Mouse (Mus musculus) kidney, postnatal 25 days (tissue): ENCODE measurements at regions not wholly inside any gene's neighbourhood (a gene's known extent, or its start where the extent isn't known, plus 50 kb on each side); places are given as distances from the start of the nearest gene placed in this dataset.

ENCODE experiments used
- DNase-seq, 2 experiments: peaks; one replicate each; pipeline ENCODE4 v3.0.0; 2021; ENCODE audit warnings: mixed read lengths in 2 of 2

DNA sequence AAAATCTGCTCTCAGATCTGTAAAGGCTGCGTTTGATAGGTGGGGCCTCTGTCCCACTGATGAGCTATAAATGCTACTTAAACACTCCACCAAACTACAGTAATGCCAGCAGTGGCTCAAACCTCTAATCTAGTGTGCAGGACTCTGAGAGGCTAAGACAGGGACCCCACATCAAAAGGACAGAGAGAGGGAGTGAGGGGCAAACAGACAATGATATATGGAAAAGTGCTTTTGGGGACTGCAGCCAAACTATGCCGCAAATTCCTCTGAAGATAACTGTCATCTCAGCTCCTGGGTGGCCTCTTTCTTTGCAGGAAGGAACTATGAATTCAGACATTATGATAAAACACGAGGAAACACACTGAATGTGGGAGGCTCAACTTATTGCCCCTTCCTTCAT is 138.9 kb upstream of the Ddit4l start:
- DNase-seq: no peak

DNA sequence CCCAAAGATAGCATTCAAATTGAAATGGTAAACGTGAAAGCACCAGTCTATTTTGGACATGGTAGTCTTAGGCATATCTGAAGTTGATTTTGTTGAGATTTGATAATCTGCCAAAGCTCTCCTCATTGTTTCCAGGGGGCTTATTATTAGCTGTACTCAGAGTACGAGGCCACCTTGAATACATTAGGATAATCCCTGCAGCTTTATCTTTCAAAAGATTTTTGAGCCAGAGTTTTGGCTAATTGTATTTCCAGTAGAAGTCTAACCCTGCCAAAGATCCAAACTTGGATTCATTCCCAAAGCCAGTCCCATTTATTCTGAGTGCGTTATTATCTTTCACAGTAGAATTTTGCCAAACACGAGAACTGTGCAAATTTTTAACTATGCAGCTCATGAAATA is 138.4 kb upstream of the Ddit4l start:
- DNase-seq: no peak

DNA sequence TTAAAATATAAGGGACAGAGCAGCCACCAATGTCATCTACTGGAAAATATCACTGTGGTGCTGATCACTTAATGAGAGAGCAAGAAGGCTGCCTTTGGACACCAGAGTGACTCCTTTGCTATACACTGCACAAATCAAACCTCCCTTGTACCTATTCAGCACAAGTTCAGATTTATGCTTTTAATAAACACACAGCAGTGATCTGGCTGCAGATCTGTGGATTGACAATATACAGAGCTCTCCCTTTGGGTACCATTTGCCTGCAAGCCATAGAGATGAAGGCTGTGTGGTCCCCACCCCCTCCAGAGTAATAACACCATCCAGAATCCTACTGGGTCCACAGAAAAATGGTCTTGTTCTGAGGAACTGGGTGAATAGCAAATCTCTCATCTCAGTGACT is 131.8 kb upstream of the Ddit4l start:
- DNase-seq: no peak

DNA sequence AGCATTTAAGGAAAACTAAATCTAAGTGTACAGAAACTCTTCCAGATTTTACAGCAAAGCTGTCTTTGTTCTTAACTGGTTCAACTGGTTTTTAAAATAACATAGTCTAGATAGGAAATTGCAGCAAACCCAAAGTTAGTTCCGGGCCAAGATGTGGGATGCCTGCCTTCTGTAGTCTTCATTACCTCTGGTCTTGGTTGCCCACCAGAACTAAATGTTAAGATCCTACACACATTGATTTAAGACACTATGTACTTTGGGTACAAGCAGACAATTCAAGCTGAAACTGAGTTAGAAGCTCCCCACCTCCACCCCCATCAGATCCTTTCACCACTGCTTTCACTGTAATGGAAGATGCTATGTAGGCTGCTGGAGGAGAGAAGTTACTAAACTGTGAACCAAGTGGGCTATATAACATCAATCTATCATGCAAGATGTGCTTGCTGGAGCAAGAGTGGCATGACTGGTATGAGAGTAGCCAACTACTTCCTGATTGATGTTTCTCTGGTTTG is 129.8 kb upstream of the Ddit4l start:
- no peak for DNase-seq

DNA sequence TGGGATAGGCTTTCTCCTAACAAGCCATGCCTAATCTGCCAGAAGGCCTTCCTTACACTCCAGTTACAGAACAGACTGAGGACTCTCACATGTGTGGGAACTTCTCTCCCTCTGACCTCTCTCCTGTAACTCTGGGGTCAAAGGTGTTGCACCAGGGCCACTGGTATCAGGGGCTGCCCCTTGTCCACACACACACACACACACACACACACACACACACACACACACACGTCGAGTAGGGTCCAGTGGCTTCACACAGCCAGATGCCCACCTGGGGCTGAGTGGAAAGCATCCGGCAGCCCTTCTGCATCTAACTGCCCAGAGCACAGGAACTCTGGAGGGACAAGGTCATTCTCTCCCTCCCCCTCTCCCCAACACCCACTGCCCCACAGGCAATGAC is 123.1 kb upstream of the Ddit4l start:
- no peak for DNase-seq

DNA sequence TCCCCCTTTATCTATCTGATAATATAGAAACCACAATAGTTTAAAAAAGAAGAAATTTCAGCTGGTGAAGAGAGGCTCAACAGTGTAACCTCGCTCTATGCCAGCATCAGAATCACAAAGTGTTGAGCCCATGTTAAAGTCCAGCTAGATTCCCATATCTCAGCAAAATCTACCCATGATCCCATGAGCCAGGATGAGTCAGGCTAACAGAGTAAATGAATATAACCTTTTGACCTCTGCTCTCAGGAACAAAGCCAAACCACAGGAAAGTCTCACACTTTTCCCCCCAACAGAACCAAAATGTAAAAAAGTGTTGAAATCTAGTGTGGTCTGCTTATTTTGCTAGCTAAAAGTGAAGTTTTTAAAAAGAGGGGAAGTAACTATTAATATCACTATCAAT is 110.1 kb upstream of the Ddit4l start:
- DNase-seq: no peak

DNA sequence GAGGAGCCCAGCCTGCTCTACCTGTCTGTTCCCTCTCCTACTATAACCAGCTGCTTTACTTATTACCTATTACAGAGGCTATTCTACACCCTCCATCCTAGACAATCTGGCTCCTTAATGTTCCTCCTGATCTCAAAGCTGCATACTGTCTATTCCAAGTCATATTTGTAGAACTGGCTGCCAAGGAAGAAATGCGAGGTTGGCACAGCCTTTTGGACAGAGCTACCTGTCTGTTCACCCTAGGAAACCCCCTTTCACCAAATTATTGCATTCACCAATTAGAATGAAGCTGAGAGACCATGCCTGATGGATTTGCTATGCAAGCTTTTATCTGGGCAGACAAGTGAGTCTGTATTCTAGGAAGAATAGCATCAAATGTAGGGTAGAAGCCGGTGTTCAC is 109.0 kb upstream of the Ddit4l start:
- DNase-seq: no peak

DNA sequence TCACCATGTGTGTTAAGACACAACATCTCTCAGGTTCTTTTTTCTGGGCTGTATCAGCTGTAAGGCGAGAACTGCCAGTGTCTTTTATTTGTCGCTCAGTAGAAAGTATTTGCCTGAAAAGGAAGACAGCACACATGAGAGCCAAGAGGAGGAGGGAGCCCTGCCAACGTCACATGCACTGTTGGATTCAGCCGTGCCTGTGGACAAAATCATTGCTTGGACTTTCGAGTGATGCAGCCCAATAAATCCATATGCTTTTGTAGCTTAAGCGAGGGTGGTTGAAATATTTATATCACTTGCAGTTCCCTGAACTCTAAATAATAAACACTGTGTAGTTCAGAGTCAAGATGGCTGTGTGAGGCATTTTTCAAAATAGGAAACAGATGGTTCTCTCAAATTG is 108.4 kb upstream of the Ddit4l start:
- DNase-seq: peak in 1 of 2 experiments; percentile 4

DNA sequence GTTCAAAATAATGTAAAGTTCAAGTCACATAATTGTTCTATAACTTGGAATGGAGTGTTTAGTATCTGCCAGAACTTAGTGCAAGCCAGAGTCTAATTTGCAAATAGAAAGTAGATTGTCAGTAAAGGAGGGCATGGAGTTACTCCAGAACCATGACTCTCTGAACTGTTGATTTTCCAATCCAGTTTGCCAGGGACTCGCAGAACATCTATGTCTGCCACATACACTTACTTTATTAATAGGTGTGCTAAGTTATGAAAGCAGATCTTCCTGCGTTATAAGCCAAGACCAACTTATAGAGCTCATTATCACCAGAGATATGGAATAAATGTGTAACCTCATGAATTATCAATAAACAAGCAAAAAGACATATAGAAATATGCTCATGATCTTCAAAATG is 107.2 kb upstream of the Ddit4l start:
- no peak for DNase-seq

DNA sequence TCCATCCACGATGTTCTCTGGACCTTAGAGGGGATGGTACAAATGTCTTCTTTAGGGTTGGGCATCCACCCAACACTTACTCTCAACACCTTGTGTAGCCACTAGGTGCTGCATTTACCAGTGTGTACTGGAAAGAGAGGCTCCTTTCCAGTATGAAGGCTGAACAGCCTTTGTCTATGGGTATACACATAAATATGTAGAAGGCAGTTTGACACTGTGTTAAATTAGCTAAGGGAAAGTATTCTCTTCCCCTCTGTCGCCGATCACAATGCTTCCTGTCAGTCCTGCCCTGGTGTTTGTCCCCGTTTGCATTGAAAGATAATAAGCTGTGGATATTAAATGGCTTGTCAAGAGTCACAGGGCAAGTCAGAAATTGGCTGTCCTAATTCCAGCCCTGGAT is 104.0 kb upstream of the Ddit4l start:
- no peak for DNase-seq

DNA sequence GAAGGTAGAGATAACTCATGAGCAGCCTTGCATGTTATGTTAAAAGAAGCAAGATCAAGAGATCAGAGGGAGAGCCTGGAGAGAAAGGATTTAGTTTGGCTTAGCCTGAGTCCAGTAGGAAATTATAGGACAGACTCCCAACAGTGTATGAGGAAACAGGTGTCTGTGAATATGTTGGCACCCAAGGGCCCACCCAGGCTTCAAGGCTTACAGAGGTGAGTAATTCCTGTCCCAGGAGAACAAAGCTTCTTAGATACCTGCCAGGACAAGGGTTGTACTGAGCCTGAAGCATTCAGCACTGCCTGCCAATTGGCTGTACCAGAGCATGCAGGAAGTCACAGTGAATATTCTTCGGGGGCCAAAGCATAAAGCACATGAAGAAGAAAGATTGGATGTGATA is 101.2 kb upstream of the Ddit4l start:
- no peak for DNase-seq

DNA sequence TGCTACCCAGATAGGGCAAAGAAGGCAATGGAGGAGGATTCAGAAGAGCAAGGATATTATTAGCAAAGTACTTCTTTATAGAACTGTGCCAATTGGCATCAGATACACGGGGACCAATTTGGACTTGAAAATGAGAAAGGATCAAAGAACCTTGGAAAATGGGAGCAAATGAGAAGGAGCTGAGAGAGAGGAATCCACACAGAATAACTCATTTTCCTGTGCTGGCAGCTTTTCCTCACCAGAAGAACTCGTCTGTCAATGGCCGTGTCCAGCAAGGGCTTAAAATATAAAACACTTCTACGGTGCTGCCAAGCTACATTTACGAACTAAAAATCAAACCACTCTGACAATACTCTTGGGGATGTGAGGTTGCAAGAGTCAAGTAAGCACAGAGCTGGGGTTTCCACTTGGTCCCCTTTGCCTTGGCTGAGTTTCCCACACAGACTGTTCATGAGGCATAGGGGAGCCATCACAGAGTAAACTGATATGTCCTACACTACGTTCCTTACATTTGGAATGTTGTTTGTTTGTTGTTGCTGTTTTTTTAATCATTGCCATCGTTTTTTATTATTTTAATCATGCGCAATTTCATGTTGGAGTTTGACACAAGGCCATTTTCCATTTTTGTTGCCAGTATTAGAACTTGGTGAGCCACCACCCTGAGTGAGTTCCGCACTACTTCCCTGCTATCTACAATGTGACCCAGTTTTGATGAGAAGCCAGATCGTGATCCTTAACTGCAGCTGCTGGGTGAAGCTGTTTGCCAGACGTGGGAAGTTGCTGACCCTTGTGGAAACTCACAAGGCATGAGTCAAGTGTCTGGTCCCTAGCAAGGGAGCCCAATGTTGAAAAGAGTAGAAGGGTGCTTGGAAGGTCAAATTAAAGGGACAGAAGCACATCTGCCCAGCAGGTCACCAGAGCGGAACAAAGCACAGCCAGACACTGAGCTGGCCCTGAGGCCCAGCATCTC is 95.5 kb upstream of the Ddit4l start:
- DNase-seq: no peak

DNA sequence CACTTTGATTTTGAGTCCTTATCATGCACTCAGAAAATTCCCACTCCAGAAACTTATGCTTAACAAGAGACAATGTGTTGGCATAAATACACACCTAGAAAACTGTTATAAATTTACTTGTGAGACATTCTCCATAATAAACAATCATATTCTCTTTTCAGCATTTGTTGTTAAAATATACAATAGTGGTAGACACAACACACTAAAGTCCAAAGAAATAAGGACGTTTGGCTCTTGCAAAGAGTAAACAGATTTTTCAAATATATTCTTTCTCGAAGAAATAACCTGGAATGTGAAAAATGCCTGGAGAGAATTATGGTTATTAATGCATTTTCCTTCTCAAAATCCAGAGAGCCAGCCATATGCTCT is 91.8 kb upstream of the Ddit4l start:
- DNase-seq: no peak

DNA sequence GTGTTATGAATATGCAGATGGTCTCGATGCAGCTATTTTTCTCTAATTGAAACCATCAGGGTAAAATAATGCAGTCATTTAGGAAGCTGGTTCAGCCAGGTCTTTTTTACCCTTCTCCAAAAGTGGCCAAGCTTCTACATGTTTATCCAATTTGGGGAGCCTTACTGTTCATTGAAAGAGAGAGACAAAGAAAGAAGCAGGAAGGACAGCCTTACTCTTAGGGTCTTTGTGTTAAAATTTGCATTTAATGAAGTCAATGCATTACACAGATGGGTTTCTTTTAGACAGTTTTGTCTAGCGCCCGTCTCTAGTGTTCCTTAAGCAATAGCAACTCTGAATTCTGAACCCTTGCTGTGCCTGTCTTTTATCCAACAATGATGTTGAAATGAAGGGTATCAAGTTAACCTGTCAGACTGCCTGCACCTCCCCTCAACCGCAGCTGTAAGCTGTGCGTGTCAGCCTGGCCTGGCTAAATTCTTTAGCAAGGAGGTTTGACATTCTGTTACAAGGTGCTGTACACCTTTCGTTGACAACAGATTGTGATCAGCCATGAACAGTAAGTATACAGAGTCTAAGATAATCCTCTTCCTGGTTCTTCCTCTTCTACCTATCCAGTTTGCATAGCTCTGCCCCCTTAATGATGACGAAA is 91.3 kb upstream of the Ddit4l start:
- no peak for DNase-seq

DNA sequence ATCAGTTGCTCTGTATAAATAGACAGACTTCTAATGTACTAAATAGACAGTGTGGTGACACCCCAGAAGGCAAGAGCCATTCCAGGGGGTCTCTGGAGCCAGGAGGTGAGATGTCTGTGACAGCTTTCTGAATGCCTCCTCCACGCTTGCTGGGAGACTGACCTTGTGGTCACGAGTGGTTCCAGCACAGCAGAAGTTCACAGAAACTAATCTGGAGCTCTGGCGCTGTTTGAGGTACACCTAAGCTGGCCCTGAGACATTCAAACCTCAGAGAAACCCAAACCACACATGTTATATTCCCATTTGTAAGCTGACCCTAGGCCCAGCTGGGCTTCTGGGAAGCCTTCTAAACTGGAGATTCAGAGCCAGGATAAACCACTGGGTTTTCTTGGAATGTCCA is 79.7 kb upstream of the Ddit4l start:
- DNase-seq: no peak

DNA sequence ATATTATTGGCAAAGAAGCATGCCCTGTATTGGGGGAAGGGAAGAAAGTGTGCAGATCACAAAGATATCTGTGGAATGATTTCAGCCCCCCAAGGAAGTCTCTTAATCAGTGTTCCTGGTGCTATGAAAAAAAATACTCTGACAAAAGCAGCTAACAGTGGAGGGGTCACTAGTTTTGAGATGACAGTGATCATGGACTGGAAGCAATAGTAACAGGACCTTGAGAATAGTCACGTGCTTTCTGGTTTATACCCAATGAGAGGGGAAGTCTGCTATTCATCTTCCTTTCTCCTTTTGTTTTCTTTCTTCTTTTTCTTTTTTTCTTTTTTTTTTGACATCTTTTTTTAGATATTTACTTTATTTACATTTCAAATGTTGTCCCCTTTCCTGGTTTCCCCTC is 79.1 kb upstream of the Ddit4l start:
- no peak for DNase-seq

DNA sequence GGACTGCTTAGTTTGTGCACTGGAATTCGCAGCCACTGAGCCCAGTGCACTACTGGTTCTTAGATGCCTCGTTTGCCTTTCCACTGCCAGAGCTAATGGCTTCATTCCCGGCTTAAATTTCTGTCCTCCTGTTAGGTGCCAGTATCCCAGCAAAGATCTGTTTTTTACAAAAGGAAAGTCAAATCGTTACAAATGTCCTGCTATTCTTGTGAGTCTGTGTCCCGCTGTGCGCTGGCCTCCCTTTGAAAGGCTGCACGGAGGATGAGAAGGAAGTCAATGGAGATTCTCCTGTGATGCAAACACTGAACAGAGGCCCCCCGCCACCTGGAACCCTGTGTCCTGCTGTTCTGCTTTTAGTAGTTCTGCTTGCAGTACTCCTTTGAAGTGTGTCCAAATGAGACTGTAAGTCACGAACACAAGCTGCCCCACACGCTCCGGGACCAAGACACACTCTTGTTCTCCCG is 74.0 kb upstream of the Ddit4l start:
- DNase-seq: no peak

DNA sequence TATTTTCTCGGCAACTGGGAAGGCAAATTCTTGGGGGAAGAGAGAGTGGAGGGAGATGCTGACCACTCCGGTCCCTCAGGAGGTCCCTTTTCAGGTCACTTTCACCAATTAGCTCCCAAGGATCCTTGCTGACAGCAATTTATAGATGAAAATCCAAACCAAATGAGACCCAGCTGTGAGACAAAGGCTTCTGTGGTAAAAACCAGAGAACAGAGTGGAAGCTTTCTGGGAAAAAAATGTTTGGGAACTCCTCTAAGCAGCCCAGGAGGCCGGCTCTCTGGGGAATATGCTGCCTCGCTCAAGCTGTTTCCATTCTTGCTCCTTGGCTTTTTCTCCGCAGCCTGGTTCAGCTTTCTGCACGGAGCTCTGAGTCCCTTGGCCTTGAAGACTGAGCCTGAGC is 73.5 kb upstream of the Ddit4l start:
- peak; percentile 48 to 60 for DNase-seq

DNA sequence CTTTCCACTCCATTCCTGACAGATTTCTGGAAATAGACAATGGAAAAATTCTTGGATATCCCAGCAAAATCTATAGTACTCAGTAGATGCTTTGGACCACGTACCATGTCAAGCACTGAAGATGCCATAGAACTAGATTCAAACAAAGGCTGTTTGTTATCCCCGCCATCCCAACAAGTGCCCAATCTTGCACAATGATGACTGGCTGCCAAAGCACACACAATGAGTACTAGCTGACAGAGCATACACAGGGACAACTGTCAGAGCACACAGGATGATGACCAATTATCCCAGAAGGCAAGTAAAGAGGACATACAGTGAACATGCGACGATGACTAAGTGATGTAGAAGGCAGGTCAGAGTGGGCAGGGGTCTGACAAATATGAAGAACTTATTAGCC is 70.7 kb upstream of the Ddit4l start:
- no peak for DNase-seq

DNA sequence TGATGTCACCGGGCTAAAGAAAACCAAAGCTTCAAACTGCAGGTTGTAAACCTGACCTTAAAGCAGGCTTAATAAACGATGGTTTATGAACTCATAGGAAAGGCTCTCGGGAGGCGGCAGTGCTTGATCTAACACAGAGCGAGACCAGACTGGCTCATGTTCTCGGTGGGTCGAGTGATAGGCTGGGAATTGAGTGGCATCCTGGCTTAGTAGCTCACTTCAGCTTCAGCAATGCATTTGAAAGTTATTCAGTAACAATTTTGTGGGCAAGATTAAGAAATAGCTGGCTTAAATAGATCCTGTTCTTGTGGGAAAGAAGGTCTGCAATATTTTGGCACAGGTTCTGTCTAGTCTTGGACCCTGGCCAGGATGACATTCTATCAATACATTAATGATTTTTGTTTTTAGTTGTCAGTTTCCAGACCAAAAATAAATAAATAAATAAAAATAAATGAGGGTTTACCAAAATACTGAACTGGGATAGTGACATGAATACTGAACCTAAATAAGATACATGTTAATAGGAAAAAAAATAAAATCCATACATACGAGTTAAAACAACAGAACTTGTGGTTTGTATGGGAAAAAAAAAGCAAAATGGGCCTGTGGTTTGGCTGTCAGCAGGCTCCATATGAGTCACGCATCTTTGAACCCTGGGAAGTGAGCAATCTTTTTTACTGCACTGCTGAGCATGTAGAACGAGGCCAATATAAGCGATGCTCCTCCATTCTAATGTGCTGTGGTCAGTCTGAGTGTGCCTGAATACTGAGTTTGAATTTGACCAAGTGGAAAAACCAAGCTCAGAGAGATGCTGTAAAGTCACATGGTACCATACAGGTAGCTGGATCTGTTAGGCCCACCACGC is 68.7 kb upstream of the Ddit4l start:
- no peak for DNase-seq

DNA sequence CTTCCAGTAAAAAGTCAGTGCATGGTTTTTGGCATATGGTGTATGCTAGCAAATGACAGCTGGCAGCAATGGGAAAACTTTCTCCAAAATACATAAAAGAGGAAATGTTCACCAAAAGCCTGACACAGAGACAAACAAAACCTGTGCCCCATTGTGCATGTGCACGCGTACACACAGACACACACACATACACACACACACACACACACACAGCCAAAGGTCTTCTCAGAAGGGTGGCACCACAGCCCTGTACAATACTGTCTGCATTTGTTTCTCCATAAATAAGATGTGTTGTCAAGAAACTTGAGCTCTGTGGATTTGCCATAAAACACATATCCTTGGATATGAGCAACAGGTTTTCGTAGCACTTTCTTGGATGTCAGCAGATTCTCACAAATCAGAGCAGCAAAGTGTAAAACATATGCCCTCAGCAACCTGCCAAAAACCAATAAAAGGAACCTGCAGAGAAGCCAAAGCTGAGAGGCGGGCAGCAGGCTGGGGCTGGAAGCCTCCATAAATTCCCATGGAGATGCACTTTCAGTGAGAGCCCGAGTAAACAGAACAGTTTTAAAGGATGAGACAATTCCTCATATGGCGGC is 60.5 kb upstream of the Ddit4l start:
- no peak for DNase-seq

DNA sequence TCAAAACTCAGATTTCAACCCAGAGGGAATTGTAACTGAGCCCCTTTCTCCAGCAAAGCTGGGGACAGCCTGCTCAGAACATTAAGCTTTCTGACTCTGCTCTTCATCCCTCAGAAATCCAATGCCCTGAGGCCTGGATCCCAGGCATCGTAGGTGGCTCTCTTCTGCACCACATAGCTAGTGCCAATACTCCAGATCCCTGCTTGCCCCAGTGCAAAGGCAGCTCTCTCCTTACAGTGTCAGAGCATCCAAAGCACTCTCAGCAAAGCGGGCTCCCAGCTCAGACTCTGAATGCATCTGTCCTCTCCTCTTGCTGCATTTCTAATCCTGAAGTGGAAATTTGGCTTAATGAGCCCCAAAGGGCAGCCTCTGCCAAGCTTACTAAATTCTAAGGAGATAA is 59.4 kb upstream of the Ddit4l start:
- no peak for DNase-seq
